Mouse (Mus musculus) testis, adult 2 months (tissue): ENCODE data around the gene Wdr18.

Source experiments
- CTCF ChIP-seq: fragments of 200-500 bp; IDR thresholded peaks from 2 replicates; pipeline ENCODE4 v1.5.1; 2012; ENCODE audit warnings: low read depth, mild to moderate bottlenecking, inconsistent platforms, low read length, moderate library complexity; ENCODE audit not compliant: control insufficient read depth, insufficient read depth, insufficient replicate concordance
- POLR2A ChIP-seq: fragments of 200-500 bp; IDR thresholded peaks from 2 replicates; pipeline ENCODE4 v1.6.1; 2012; ENCODE audit warnings: low read depth, mild to moderate bottlenecking, inconsistent platforms, low read length, moderate library complexity; ENCODE audit not compliant: control insufficient read depth

DNA sequence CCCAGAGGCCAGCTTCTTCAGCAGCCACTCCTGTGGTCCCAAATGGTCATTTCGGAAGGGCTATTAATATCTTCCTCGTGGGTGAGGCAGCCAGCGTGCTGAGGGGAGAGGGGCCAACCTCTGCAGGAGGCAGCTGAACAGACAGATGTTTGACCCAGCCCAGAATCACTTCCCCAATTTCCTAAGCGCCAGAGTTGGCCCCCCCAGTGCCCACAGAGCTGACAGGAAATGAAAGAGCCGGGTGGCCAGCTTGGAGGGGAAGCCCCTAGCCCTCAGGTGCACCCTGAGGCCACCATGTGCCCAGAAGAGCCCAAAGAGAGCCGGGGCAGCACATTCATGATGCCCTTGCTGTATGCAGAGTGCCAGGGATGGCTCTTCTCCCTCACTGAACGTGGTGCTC lies 19.2 kb upstream of the Wdr18 start:
- no peak for TF ChIP-seq CTCF
- no peak for TF ChIP-seq POLR2A
